Mouse (Mus musculus): Measurements from ENCODE around the gene E130309D02Rik. TPM values are rescaled to one million over a fixed set of nuclear protein-coding genes. Genes with fewer than 3 reads are reported as not detected.

The E130309D02Rik gene
- polyA plus RNA-seq, 1 experiment = 28.2 TPM

DNA sequence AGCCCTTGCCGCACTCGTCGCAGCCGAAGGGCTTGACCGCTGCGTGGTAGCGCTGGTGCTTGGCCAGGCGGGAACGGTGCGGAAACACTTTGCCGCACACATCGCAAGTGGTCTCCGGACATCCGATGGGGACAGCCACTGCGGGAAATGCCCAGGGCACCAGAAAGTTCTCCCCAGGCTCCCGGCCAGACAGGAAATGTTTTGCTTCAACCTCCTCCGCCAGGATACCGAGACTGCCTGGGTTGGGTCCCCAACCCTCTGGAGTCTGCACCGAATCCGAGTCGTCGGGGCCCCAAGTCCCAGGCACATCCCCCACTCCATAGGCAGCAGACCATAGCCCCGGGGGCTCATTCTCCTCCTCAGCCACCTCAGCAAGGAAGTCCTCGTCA is 60.0 kb downstream of the E130309D02Rik start:
- Histone ChIP-seq H3K27ac (ENCODE audit: insufficient read depth, low read depth, low read length) (no peak overlapping the region), H3K4me1 (ENCODE audit: control insufficient read depth, insufficient read depth, insufficient read length, low read length) (peaks cover 3% of the 10 kb centered on the region; the same call in 1 of the 2 replicates), H3K27me3 (ENCODE audit: control insufficient read depth, insufficient read depth, low read length) (peaks cover 16% of the 10 kb centered on the region), H3K36me3 (ENCODE audit: control insufficient read depth, insufficient read depth, low read length) (0 out of 2 replicates have a peak, but pooled peaks cover 3% of the 10 kb centered on the region), H3K4me3 (ENCODE audit: low read depth, low read length) (no peak overlapping the region)
- 78% methylated on average over 24 of the region's 24 CpGs for WGBS
- TF ChIP-seq POLR2A (IDR thresholded peaks at IDR 0.05; ENCODE audit: low read depth, low read length) (no peak), CTCF (IDR thresholded peaks at IDR 0.05; ENCODE audit: extremely low read depth, insufficient read length, insufficient replicate concordance, low read depth, low read length) (no peak)

DNA sequence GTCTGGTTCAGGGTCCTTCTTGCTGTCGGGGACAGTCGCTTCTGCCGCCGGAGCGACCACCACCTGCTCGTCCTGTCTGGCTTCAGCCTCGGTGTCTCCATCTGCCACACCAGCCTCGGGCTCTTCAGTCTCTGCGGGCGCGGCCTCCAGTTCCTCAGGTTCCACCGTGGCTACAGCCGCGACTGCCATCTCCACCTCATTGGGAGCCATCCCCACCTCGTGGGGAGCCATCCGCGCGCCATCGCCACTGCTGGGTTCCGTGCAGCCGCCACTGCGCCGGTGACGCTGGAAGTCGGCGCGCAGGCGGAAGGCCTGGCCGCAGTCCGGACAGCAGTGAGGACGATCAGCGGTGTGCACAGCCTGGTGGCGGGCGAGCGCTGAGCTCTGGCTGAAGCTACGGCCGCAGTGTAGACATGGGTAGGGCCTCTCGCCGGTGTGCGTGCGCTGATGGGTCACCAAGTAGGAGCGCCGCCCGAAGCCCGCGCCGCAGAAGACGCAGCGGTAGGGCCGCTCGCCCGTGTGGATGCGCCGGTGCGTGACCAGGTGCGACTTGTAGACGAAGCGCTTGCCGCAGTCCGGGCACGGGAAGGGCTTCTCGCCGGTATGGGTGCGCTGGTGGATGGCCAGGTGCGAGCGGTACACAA is 60.6 kb downstream of the E130309D02Rik start:
- H3K27me3 ChIP-seq (ENCODE audit: control insufficient read depth, insufficient read depth, low read length) = peaks cover 16% of the 10 kb centered on the region
- 79% methylated on average over 66 of the region's 66 CpGs for WGBS
- H3K27ac ChIP-seq (ENCODE audit: insufficient read depth, low read depth, low read length) = no peak overlapping the region
- 0 out of 2 replicates have a peak, but pooled peaks cover 3% of the 10 kb centered on the region for H3K36me3 ChIP-seq (ENCODE audit: control insufficient read depth, insufficient read depth, low read length)
- TF ChIP-seq CTCF (IDR thresholded peaks at IDR 0.05; ENCODE audit: extremely low read depth, insufficient read length, insufficient replicate concordance, low read depth, low read length) (no peak), POLR2A (IDR thresholded peaks at IDR 0.05; ENCODE audit: low read depth, low read length) (no peak)
- no peak overlapping the region for H3K4me3 ChIP-seq (ENCODE audit: low read depth, low read length)
- peaks cover 3% of the 10 kb centered on the region; the same call in 1 of the 2 replicates for H3K4me1 ChIP-seq (ENCODE audit: control insufficient read depth, insufficient read depth, insufficient read length, low read length)

DNA sequence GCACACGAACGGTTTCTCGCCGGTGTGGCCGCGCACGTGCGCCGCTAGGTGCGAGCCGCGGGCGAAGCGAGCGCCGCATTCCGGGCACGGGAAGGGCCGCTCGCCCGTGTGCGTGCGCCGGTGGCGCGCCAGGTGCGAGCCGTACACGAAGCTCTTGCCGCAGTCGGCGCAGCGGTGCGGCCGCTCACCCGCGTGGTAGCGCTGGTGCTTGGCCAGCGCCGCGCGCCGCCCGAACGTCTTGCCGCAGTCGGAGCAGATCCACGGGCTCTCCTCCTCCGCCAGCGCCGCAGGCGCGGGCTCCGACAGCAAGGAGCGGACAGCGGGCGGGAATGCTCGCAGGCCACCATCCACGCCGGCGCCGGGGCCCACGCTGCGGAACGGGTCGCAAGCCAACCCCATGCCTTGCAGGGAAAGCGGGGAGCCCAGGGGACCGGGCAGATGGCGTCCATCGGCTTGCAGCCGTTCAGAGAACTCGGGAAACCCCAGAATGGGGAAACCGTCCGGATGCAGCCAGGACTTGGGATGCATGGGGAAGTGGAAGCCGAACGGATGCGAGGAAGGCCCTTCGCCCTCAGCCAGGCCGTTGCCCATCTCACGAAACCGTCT is 61.2 kb downstream of the E130309D02Rik start:
- Histone ChIP-seq H3K36me3 (ENCODE audit: control insufficient read depth, insufficient read depth, low read length) (0 out of 2 replicates have a peak, but pooled peaks cover 3% of the 10 kb centered on the region), H3K4me3 (ENCODE audit: low read depth, low read length) (peak overlapping the region; percentile 19), H3K4me1 (ENCODE audit: control insufficient read depth, insufficient read depth, insufficient read length, low read length) (peaks cover 3% of the 10 kb centered on the region; the same call in 1 of the 2 replicates), H3K27me3 (ENCODE audit: control insufficient read depth, insufficient read depth, low read length) (peaks cover 16% of the 10 kb centered on the region), H3K27ac (ENCODE audit: insufficient read depth, low read depth, low read length) (no peak overlapping the region)
- no peak for TF ChIP-seq POLR2A (IDR thresholded peaks at IDR 0.05; ENCODE audit: low read depth, low read length)
- TF ChIP-seq CTCF (IDR thresholded peaks at IDR 0.05; ENCODE audit: extremely low read depth, insufficient read length, insufficient replicate concordance, low read depth, low read length) = no peak
- WGBS = 45% methylated on average over 81 of the region's 81 CpGs

- 35% methylated on average over 103 of the region's 103 CpGs for WGBS
- Histone ChIP-seq H3K27me3 (ENCODE audit: control insufficient read depth, insufficient read depth, low read length) (peaks cover 16% of the 10 kb centered on the region), H3K4me3 (ENCODE audit: low read depth, low read length) (peak overlapping the region; percentile 19)
Observed at GRCm38 (mm10) chr5:143253186-143253880, 61.8 kb downstream of the E130309D02Rik start.

DNA sequence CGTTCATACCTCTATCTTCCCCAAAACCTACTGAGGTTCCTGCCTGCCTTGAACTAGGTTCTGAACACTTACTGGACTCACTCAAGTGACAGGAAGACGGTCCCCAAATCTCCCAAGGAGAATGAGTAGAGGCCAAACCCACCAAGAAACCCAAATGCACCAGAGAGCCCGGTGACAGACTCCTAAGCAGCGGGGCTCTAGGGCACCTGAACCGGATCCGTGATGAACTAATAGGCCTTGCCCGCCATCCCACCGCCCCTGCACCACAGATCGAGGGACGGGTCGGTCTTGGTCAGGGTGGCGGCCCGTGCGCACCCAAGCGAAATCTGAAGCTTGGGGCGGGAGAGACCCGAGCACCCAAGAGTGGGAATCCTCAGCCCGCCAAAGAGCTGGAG is 62.4 kb downstream of the E130309D02Rik start:
- H3K4me3 ChIP-seq (ENCODE audit: low read depth, low read length) = no peak overlapping the region

More at GRCm38 (mm10) chr5:143253186-143253880, 61.8 kb downstream of the E130309D02Rik start:
- peaks cover 3% of the 10 kb centered on the region; the same call in 1 of the 2 replicates for H3K36me3 ChIP-seq (ENCODE audit: control insufficient read depth, insufficient read depth, low read length)
- peaks cover 3% of the 10 kb centered on the region; the same call in 1 of the 2 replicates for H3K4me1 ChIP-seq (ENCODE audit: control insufficient read depth, insufficient read depth, insufficient read length, low read length)
- TF ChIP-seq POLR2A (IDR thresholded peaks at IDR 0.05; ENCODE audit: low read depth, low read length) (no peak), CTCF (IDR thresholded peaks at IDR 0.05; ENCODE audit: extremely low read depth, insufficient read length, insufficient replicate concordance, low read depth, low read length) (no peak)
- H3K27ac ChIP-seq (ENCODE audit: insufficient read depth, low read depth, low read length) = no peak overlapping the region

GRCm38 (mm10) chr5:143252039-143252438 is 63.1 kb downstream of the E130309D02Rik start:
- no peak overlapping the region for H3K27ac ChIP-seq (ENCODE audit: insufficient read depth, low read depth, low read length)
- no peak for TF ChIP-seq POLR2A (IDR thresholded peaks at IDR 0.05; ENCODE audit: low read depth, low read length)
- TF ChIP-seq CTCF (IDR thresholded peaks at IDR 0.05; ENCODE audit: extremely low read depth, insufficient read length, insufficient replicate concordance, low read depth, low read length) = no peak
- H3K4me1 ChIP-seq (ENCODE audit: control insufficient read depth, insufficient read depth, insufficient read length, low read length) = peaks cover 3% of the 10 kb centered on the region; the same call in 1 of the 2 replicates
- H3K4me3 ChIP-seq (ENCODE audit: low read depth, low read length) = no peak overlapping the region
- WGBS = 69% methylated on average over 6 of the region's 6 CpGs
- H3K27me3 ChIP-seq (ENCODE audit: control insufficient read depth, insufficient read depth, low read length) = peaks cover 16% of the 10 kb centered on the region
- peaks cover 6% of the 10 kb centered on the region for H3K36me3 ChIP-seq (ENCODE audit: control insufficient read depth, insufficient read depth, low read length)

More for the DNA sequence above, 62.4 kb downstream of the E130309D02Rik start:
- TF ChIP-seq CTCF (IDR thresholded peaks at IDR 0.05; ENCODE audit: extremely low read depth, insufficient read length, insufficient replicate concordance, low read depth, low read length) = no peak
- no peak for TF ChIP-seq POLR2A (IDR thresholded peaks at IDR 0.05; ENCODE audit: low read depth, low read length)
- Histone ChIP-seq H3K4me1 (ENCODE audit: control insufficient read depth, insufficient read depth, insufficient read length, low read length) (peaks cover 3% of the 10 kb centered on the region; the same call in 1 of the 2 replicates), H3K36me3 (ENCODE audit: control insufficient read depth, insufficient read depth, low read length) (peaks cover 3% of the 10 kb centered on the region; the same call in 1 of the 2 replicates), H3K27me3 (ENCODE audit: control insufficient read depth, insufficient read depth, low read length) (peaks cover 16% of the 10 kb centered on the region), H3K27ac (ENCODE audit: insufficient read depth, low read depth, low read length) (no peak overlapping the region)
- 63% methylated on average over 18 of the region's 18 CpGs for WGBS

Other genes with a start within 250 kb of the E130309D02Rik start
- gene Rnf216, start 202.4 kb downstream of the E130309D02Rik start, polyA plus RNA-seq (2012; rRNA removed) = 10.3 and 24.3 TPM in 2 replicates
- gene Olfr718-ps1, start 167.8 kb downstream of the E130309D02Rik start, polyA plus RNA-seq (2012; rRNA removed) = not detected in 2 replicates
- gene Rbak, start 134.6 kb downstream of the E130309D02Rik start, polyA plus RNA-seq (2012; rRNA removed) = 1.3 and 1.4 TPM in 2 replicates
- gene Spdye4b, start 134.3 kb downstream of the E130309D02Rik start, polyA plus RNA-seq (2012; rRNA removed) = not detected in 2 replicates
- not detected in 2 replicates for gene Spdye4a, start 88.5 kb downstream of the E130309D02Rik start, polyA plus RNA-seq (2012; rRNA removed)
- gene Zfp12, start 80.2 kb downstream of the E130309D02Rik start, polyA plus RNA-seq (2012; rRNA removed) = 2.4 and 2.6 TPM in 2 replicates
- 3.5 and 5.6 TPM in 2 replicates for gene Zfp316, start 45.3 kb downstream of the E130309D02Rik start, polyA plus RNA-seq (2012; rRNA removed)
- 0.34 and 0.35 TPM in 2 replicates for gene Zfp853, start 21.7 kb downstream of the E130309D02Rik start, polyA plus RNA-seq (2012; rRNA removed)
- gene Zdhhc4, start 13.9 kb upstream of the E130309D02Rik start, polyA plus RNA-seq (2012; rRNA removed) = 24.4 and 44.6 TPM in 2 replicates
- gene Grid2ip, start 42.0 kb upstream of the E130309D02Rik start, polyA plus RNA-seq (2012; rRNA removed) = 0.09 and 0.22 TPM in 2 replicates
- 163 and 240 TPM in 2 replicates for gene Kdelr2, start 88.5 kb upstream of the E130309D02Rik start, polyA plus RNA-seq (2012; rRNA removed)
- 9.8 and 12.7 TPM in 2 replicates for gene Daglb, start 149.2 kb upstream of the E130309D02Rik start, polyA plus RNA-seq (2012; rRNA removed)
- gene Rac1, start 212.7 kb upstream of the E130309D02Rik start, polyA plus RNA-seq (2012; rRNA removed) = 219 and 504 TPM in 2 replicates